Mouse (Mus musculus) liver, adult 2 months (tissue): ENCODE data around the gene Gm5294. TPM values are rescaled to one million over a fixed set of nuclear protein-coding genes. Genes with fewer than 3 reads are reported as not detected.

ENCODE experiments used
- DNase-seq: peaks from one replicate; pipeline ENCODE4 v3.0.0-alpha.2; 2011; ENCODE audit warnings: low read depth, low spot score; ENCODE audit errors: extremely low read depth
- H3K27ac ChIP-seq: fragments of 200-500 bp; replicated peaks from 2 replicates; pipeline ENCODE4 v1.5.1; 2012; ENCODE audit warnings: low read depth, mild to moderate bottlenecking, control low read depth, inconsistent platforms, low read length; ENCODE audit not compliant: insufficient read depth
- H3K27me3 ChIP-seq: fragments of 200-500 bp; 2 replicates; pipeline ENCODE4 v1.6.1; 2012; ENCODE audit warnings: mild to moderate bottlenecking, moderate library complexity, low read length, inconsistent platforms; ENCODE audit not compliant: control insufficient read depth, insufficient read depth
- H3K36me3 ChIP-seq: fragments of 200-500 bp; 2 replicates; pipeline ENCODE4 v1.6.1; 2012; ENCODE audit warnings: low read length, inconsistent platforms; ENCODE audit not compliant: control insufficient read depth, insufficient read depth
- H3K4me1 ChIP-seq: fragments of 200-500 bp; 2 replicates; pipeline ENCODE4 v1.6.1; 2011; ENCODE audit warnings: low read length; ENCODE audit not compliant: control insufficient read depth, insufficient read depth
- H3K4me3 ChIP-seq: fragments of 200-500 bp; 2 replicates; pipeline ENCODE4 v1.5.1; 2011; ENCODE audit warnings: low read depth, mild to moderate bottlenecking, control low read depth, low read length, moderate library complexity; ENCODE audit not compliant: insufficient read depth
- H3K79me2 ChIP-seq: fragments of 200-500 bp; 2 replicates; pipeline ENCODE4 v1.6.1; 2012; ENCODE audit warnings: inconsistent platforms, mild to moderate bottlenecking, low read length, moderate library complexity; ENCODE audit not compliant: control insufficient read depth, insufficient read depth
- H3K9ac ChIP-seq: fragments of 200-500 bp; 2 replicates; pipeline ENCODE4 v1.6.1; 2012; ENCODE audit warnings: low read depth, mild to moderate bottlenecking, control low read depth, inconsistent platforms, low read length
- CTCF ChIP-seq: fragments of 200-500 bp; IDR thresholded peaks from 2 replicates; pipeline ENCODE4 v1.5.1; 2011; ENCODE audit warnings: low read depth, low read length, control low read depth
- POLR2A ChIP-seq: fragments of 200-500 bp; IDR thresholded peaks from 2 replicates; pipeline ENCODE4 v1.6.1; 2011; ENCODE audit warnings: low read length, control low read depth; ENCODE audit not compliant: insufficient read depth; ENCODE audit errors: extremely low read depth
- WGBS: fragments of 180-500 bp; shearing (Covaris S2); methylation state at CpG from one replicate; pipeline ENCODE4 v1.1.7; 2018; 5-methylcytosine and 5-hydroxymethylcytosine counted together
- polyA plus RNA-seq: library from polyadenylated mRNA; depleted of rRNA; stranded (reverse); fragments of >200 nt; gene quantifications from 2 replicates; pipeline ENCODE4 v1.2.3, GENCODE M21; 2012
- total RNA-seq: library from RNA; depleted of rRNA; stranded (reverse); fragments of >200 nt; gene quantifications from 2 replicates; pipeline ENCODE4 v1.2.3, GENCODE M21; 2014

Gm5294 gene
- total and polyA plus RNA-seq, 2 experiments = not detected

GRCm38 (mm10) chr5:138801588-138802116, 18.2 kb upstream of the Gm5294 start:
- Histone ChIP-seq H3K4me1 (peaks cover 13% of the 10 kb centered on the region), H3K27ac (peak overlapping the region; percentile 17; the same call in 1 of the 2 replicates), H3K27me3 (no peaks in the 10 kb centered on the region), H3K79me2 (no peaks in the 10 kb centered on the region), H3K9ac (no peak overlapping the region), H3K36me3 (peaks cover 9% of the 10 kb centered on the region; the same call in 1 of the 2 replicates), H3K4me3 (no peak overlapping the region)
- TF ChIP-seq POLR2A (no peak), CTCF (no peak)
- 33% methylated on average over 7 of the region's 7 CpGs for WGBS
- DNase-seq = peak; percentile 74

- peaks cover 13% of the 10 kb centered on the region for H3K4me1 ChIP-seq
- 96% methylated on average over 5 of the region's 5 CpGs for WGBS
- H3K4me3 ChIP-seq = no peak overlapping the region
- TF ChIP-seq POLR2A (no peak), CTCF (no peak)
- H3K79me2 ChIP-seq = no peaks in the 10 kb centered on the region
- DNase-seq = no peak
- H3K36me3 ChIP-seq = peaks cover 16% of the 10 kb centered on the region; the same call in 1 of the 2 replicates
- H3K9ac ChIP-seq = no peak overlapping the region
- no peak overlapping the region for H3K27ac ChIP-seq
- H3K27me3 ChIP-seq = no peaks in the 10 kb centered on the region
Measured at GRCm38 (mm10) chr5:138804286-138804685, 15.6 kb upstream of the Gm5294 start.

GRCm38 (mm10) chr5:138809767-138810166, 10.1 kb upstream of the Gm5294 start:
- TF ChIP-seq CTCF (no peak), POLR2A (no peak)
- no peaks in the 10 kb centered on the region for H3K79me2 ChIP-seq
- H3K36me3 ChIP-seq = peaks cover 16% of the 10 kb centered on the region; the same call in 1 of the 2 replicates
- no peaks in the 10 kb centered on the region for H3K27me3 ChIP-seq
- no peak for DNase-seq
- no peak overlapping the region for H3K4me3 ChIP-seq
- no peaks in the 10 kb centered on the region for H3K4me1 ChIP-seq
- no peak overlapping the region for H3K27ac ChIP-seq
- no peak overlapping the region for H3K9ac ChIP-seq
- 87% methylated on average over 6 of the region's 6 CpGs for WGBS

- no peak overlapping the region for H3K27ac ChIP-seq
- H3K27me3 ChIP-seq = peaks cover 3% of the 10 kb centered on the region; the same call in 1 of the 2 replicates
- peak overlapping the region; percentile 26; the same call in 1 of the 2 replicates for H3K9ac ChIP-seq
- WGBS = 19% methylated on average over 39 of the region's 39 CpGs
- H3K4me3 ChIP-seq = peak overlapping the region; percentile 41
- H3K36me3 ChIP-seq = no peaks in the 10 kb centered on the region
- no peaks in the 10 kb centered on the region for H3K79me2 ChIP-seq
- H3K4me1 ChIP-seq = peaks cover 11% of the 10 kb centered on the region
- no peak for DNase-seq
- TF ChIP-seq POLR2A (no peak), CTCF (no peak)
Measured at GRCm38 (mm10) chr5:138820717-138821332, 945 bp downstream of the Gm5294 start.

GRCm38 (mm10) chr5:138825090-138825489, 5.2 kb downstream of the Gm5294 start:
- H3K36me3 ChIP-seq = no peaks in the 10 kb centered on the region
- no peak overlapping the region for H3K4me3 ChIP-seq
- H3K79me2 ChIP-seq = no peaks in the 10 kb centered on the region
- peaks cover 11% of the 10 kb centered on the region for H3K4me1 ChIP-seq
- peak overlapping the region; percentile 22 for H3K9ac ChIP-seq
- H3K27ac ChIP-seq = peak overlapping the region; percentile 74
- DNase-seq = peak; percentile 94
- peaks cover 3% of the 10 kb centered on the region; the same call in 1 of the 2 replicates for H3K27me3 ChIP-seq
- TF ChIP-seq POLR2A (no peak), CTCF (no peak)
- WGBS = 18% methylated on average over 3 of the region's 3 CpGs

GRCm38 (mm10) chr5:138833406-138833805, 13.5 kb downstream of the Gm5294 start:
- no peak overlapping the region for H3K27ac ChIP-seq
- no peak overlapping the region for H3K4me3 ChIP-seq
- WGBS = 66% methylated on average over 6 of the region's 6 CpGs
- no peaks in the 10 kb centered on the region for H3K36me3 ChIP-seq
- TF ChIP-seq CTCF (no peak), POLR2A (no peak)
- DNase-seq = no peak
- H3K27me3 ChIP-seq = no peaks in the 10 kb centered on the region
- H3K4me1 ChIP-seq = no peaks in the 10 kb centered on the region
- no peaks in the 10 kb centered on the region for H3K79me2 ChIP-seq
- no peak overlapping the region for H3K9ac ChIP-seq
